Mouse (Mus musculus): ENCODE results near the gene Ddah2. TPM values are rescaled to one million over a fixed set of nuclear protein-coding genes. Genes with fewer than 3 reads are reported as not detected.

Gene Ddah2
- polyA plus RNA-seq, 1 experiment from 2014 or later, result 15.8 TPM

- ATAC-seq (no peak), DNase-seq (no peak)
- TF ChIP-seq EP300 (IDR thresholded peaks at IDR 0.05; ENCODE audit: low read depth) (no peak), CTCF (IDR thresholded peaks at IDR 0.05; ENCODE audit: low read depth) (no peak)
- WGBS (ENCODE audit: insufficient replicate concordance), result 49% methylated on average over 7 of the region's 7 CpGs
- Histone ChIP-seq H3K27me3 (ENCODE audit: insufficient read depth, low read length) (no peaks in the 10 kb centered on the region), H3K36me3 (replicated peaks; ENCODE audit: insufficient read depth, low read length) (no peaks in the 10 kb centered on the region), H3K27ac (ENCODE audit: low read depth) (no peak within 1 kb of the TSS), H3K4me3 (ENCODE audit: low read depth, low read length) (no peak within 1 kb of the TSS), H3K4me2 (ENCODE audit: low read depth, low read length) (no peak within 1 kb of the TSS), H3K9me3 (ENCODE audit: low read length) (no peaks in the 10 kb centered on the region), H3K4me1 (ENCODE audit: insufficient read depth) (peaks cover 12% of the 10 kb centered on the region), H3K9ac (replicated peaks) (no peak within 1 kb of the TSS)
Observed at GRCm38 (mm10) chr17:35085208-35085865, 26.5 kb downstream of the Ddah2 start, which contains the start of gene Ly6g6f. Gene Ly6g6f, minus strand, starts transcription at chr17:35085610.

- ATAC-seq (no peak), DNase-seq (no peak)
- Histone ChIP-seq H3K9ac (replicated peaks) (no peak overlapping the region), H3K27ac (ENCODE audit: low read depth) (no peak overlapping the region), H3K4me1 (ENCODE audit: insufficient read depth) (peaks cover 13% of the 10 kb centered on the region), H3K4me3 (ENCODE audit: low read depth, low read length) (no peak overlapping the region), H3K4me2 (ENCODE audit: low read depth, low read length) (no peak overlapping the region), H3K36me3 (replicated peaks; ENCODE audit: insufficient read depth, low read length) (peaks cover 20% of the 10 kb centered on the region), H3K27me3 (ENCODE audit: insufficient read depth, low read length) (no peaks in the 10 kb centered on the region), H3K9me3 (ENCODE audit: low read length) (no peaks in the 10 kb centered on the region)
- TF ChIP-seq EP300 (IDR thresholded peaks at IDR 0.05; ENCODE audit: low read depth) (no peak), CTCF (IDR thresholded peaks at IDR 0.05; ENCODE audit: low read depth) (peak; percentile 41; the same call in 1 of the 2 replicates)
- WGBS (ENCODE audit: insufficient replicate concordance), result 47% methylated on average over 2 of the region's 2 CpGs
Observed at GRCm38 (mm10) chr17:35088151-35088550, 29.3 kb downstream of the Ddah2 start.

- ATAC-seq, result peak; percentile 99
Observed at GRCm38 (mm10) chr17:35088825-35089644, 30.2 kb downstream of the Ddah2 start, which contains the start of gene Abhd16a. Gene Abhd16a, plus strand, starts transcription at chr17:35089263.

GRCm38 (mm10) chr17:35090166-35090932, 31.5 kb downstream of the Ddah2 start:
- WGBS (ENCODE audit: insufficient replicate concordance), result 56% methylated on average over 8 of the region's 8 CpGs
- TF ChIP-seq CTCF (IDR thresholded peaks at IDR 0.05; ENCODE audit: low read depth) (no peak), EP300 (IDR thresholded peaks at IDR 0.05; ENCODE audit: low read depth) (peak; percentile 88)

More at GRCm38 (mm10) chr17:35088825-35089644, 30.2 kb downstream of the Ddah2 start, which contains the start of gene Abhd16a:
- Histone ChIP-seq H3K9me3 (ENCODE audit: low read length) (no peaks in the 10 kb centered on the region), H3K36me3 (replicated peaks; ENCODE audit: insufficient read depth, low read length) (peaks cover 23% of the 10 kb centered on the region), H3K4me1 (ENCODE audit: insufficient read depth) (peaks cover 13% of the 10 kb centered on the region), H3K27ac (ENCODE audit: low read depth) (peak within 1 kb of the TSS; percentile 96), H3K4me2 (ENCODE audit: low read depth, low read length) (peak within 1 kb of the TSS; percentile 87), H3K4me3 (ENCODE audit: low read depth, low read length) (peak within 1 kb of the TSS; percentile 73), H3K9ac (replicated peaks) (peak within 1 kb of the TSS; percentile 90), H3K27me3 (ENCODE audit: insufficient read depth, low read length) (no peaks in the 10 kb centered on the region)
- 2% methylated on average over 66 of the region's 67 CpGs for WGBS (ENCODE audit: insufficient replicate concordance)
- TF ChIP-seq EP300 (IDR thresholded peaks at IDR 0.05; ENCODE audit: low read depth) (no peak; the same call in 1 of the 2 replicates), CTCF (IDR thresholded peaks at IDR 0.05; ENCODE audit: low read depth) (peak; percentile 27; the same call in 1 of the 2 replicates)
- DNase-seq, result peak; percentile 95

GRCm38 (mm10) chr17:35092403-35093198, 33.8 kb downstream of the Ddah2 start:
- Histone ChIP-seq H3K27me3 (ENCODE audit: insufficient read depth, low read length) (no peaks in the 10 kb centered on the region), H3K4me1 (ENCODE audit: insufficient read depth) (peaks cover 10% of the 10 kb centered on the region), H3K4me3 (ENCODE audit: low read depth, low read length) (no peak overlapping the region), H3K9me3 (ENCODE audit: low read length) (no peaks in the 10 kb centered on the region), H3K9ac (replicated peaks) (no peak overlapping the region), H3K27ac (ENCODE audit: low read depth) (no peak overlapping the region), H3K4me2 (ENCODE audit: low read depth, low read length) (no peak overlapping the region), H3K36me3 (replicated peaks; ENCODE audit: insufficient read depth, low read length) (peaks cover 47% of the 10 kb centered on the region)
- 84% methylated on average over 14 of the region's 14 CpGs for WGBS (ENCODE audit: insufficient replicate concordance)
- ATAC-seq, result no peak
- TF ChIP-seq EP300 (IDR thresholded peaks at IDR 0.05; ENCODE audit: low read depth) (no peak), CTCF (IDR thresholded peaks at IDR 0.05; ENCODE audit: low read depth) (no peak)
- no peak for DNase-seq

More at GRCm38 (mm10) chr17:35090166-35090932, 31.5 kb downstream of the Ddah2 start:
- no peaks in the 10 kb centered on the region for H3K27me3 ChIP-seq (ENCODE audit: insufficient read depth, low read length)
- peaks cover 13% of the 10 kb centered on the region for H3K4me1 ChIP-seq (ENCODE audit: insufficient read depth)
- DNase-seq, result peak; percentile 51
- ATAC-seq, result peak; percentile 41
- H3K9me3 ChIP-seq (ENCODE audit: low read length), result no peaks in the 10 kb centered on the region
- peak overlapping the region; percentile 96 for H3K27ac ChIP-seq (ENCODE audit: low read depth)
- H3K4me3 ChIP-seq (ENCODE audit: low read depth, low read length), result peak overlapping the region; percentile 73
- peak overlapping the region; percentile 90 for H3K9ac ChIP-seq (replicated peaks)
- peaks cover 30% of the 10 kb centered on the region for H3K36me3 ChIP-seq (replicated peaks; ENCODE audit: insufficient read depth, low read length)
- peak overlapping the region; percentile 87 for H3K4me2 ChIP-seq (ENCODE audit: low read depth, low read length)

Measured in liver, postnatal 0 days (tissue).